Mouse (Mus musculus) ES-E14 (cell line): ENCODE data around the gene Smdt1. TPM values are rescaled to one million over a fixed set of nuclear protein-coding genes. Genes with fewer than 3 reads are reported as not detected.

Experiments used
- DNase-seq: peaks from one replicate; pipeline ENCODE4 v3.0.0-alpha.2; 2013; ENCODE audit warnings: low read depth, low spot score
- H3K27ac ChIP-seq: 2 replicates; pipeline ENCODE4 v1.5.1; 2012; ENCODE audit warnings: low read depth, mild to moderate bottlenecking, low read length, moderate library complexity, mixed read lengths; ENCODE audit not compliant: poor library complexity, insufficient read depth, severe bottlenecking
- H3K36me3 ChIP-seq: 2 replicates; pipeline ENCODE4 v1.6.1; 2012; ENCODE audit warnings: mild to moderate bottlenecking, low read length, moderate library complexity, mixed read lengths; ENCODE audit not compliant: control insufficient read depth, poor library complexity, insufficient read depth, severe bottlenecking
- H3K4me1 ChIP-seq, 2 experiments: fragments of 150-350 bp in 1 of 2; sonication (generic) in 1 of 2; 2 replicates each; pipeline ENCODE4 v1.6.1; 2012; ENCODE audit warnings: low read length in 2 of 2, mild to moderate bottlenecking in 1 of 2, mixed read lengths in 1 of 2; ENCODE audit not compliant: control insufficient read depth in 2 of 2, insufficient read depth in 2 of 2, poor library complexity in 1 of 2
- H3K4me3 ChIP-seq, 2 experiments: fragments of 150-350 bp in 1 of 2; sonication (generic) in 1 of 2; 2 replicates each; pipeline ENCODE4 v1.5.1; 2012; ENCODE audit warnings: low read length in 2 of 2, low read depth in 1 of 2, mild to moderate bottlenecking in 1 of 2, mixed read lengths in 1 of 2; ENCODE audit not compliant: insufficient read depth in 1 of 2, poor library complexity in 1 of 2, severe bottlenecking in 1 of 2
- H3K9ac ChIP-seq: 2 replicates; pipeline ENCODE4 v1.6.1; 2012; ENCODE audit warnings: low read depth, mild to moderate bottlenecking, low read length, mixed read lengths; ENCODE audit not compliant: poor library complexity, insufficient read depth, severe bottlenecking
- H3K9me3 ChIP-seq: fragments of 150-350 bp; sonication (generic); 2 replicates; pipeline ENCODE4 v1.6.1; 2012; ENCODE audit warnings: low read depth, mild to moderate bottlenecking, low read length; ENCODE audit not compliant: control insufficient read depth, insufficient read depth
- CHD2 ChIP-seq: IDR thresholded peaks from 2 replicates; pipeline ENCODE4 v1.6.1; 2014; ENCODE audit warnings: mild to moderate bottlenecking, low read depth, low read length, inconsistent platforms
- HCFC1 ChIP-seq: IDR thresholded peaks from 2 replicates; pipeline ENCODE4 v1.6.1; 2012; ENCODE audit warnings: low read length, inconsistent platforms, borderline replicate concordance; ENCODE audit not compliant: insufficient read depth
- MAFK ChIP-seq: IDR thresholded peaks from 2 replicates; pipeline ENCODE4 v1.6.1; 2014; ENCODE audit warnings: mild to moderate bottlenecking, low read depth, low read length, inconsistent platforms; ENCODE audit not compliant: insufficient read depth
- ZC3H11A ChIP-seq: IDR thresholded peaks from 2 replicates; pipeline ENCODE4 v1.6.1; 2012; ENCODE audit warnings: low read depth, mild to moderate bottlenecking, inconsistent platforms, low read length, borderline replicate concordance
- ZNF384 ChIP-seq: IDR thresholded peaks from 2 replicates; pipeline ENCODE4 v1.6.1; 2012; ENCODE audit warnings: low read depth, low read length, inconsistent platforms
- in situ Hi-C, 2 experiments: fragments of 600-800 bp; cut with MboI; formaldehyde crosslinking; loops; one replicate each; pipeline ENCODE4 v1.15.1; 2025; ENCODE audit warnings: low sequenced_read_pairs in 2 of 2, inconsistent platforms in 1 of 2; ENCODE audit not compliant: unreplicated experiment in 2 of 2
- total RNA-seq: library from RNA; depleted of rRNA; stranded (reverse); fragments of 300-350 nt; gene quantifications from 2 replicates; pipeline ENCODE4 v1.2.3, GENCODE M21; 2012

Gene Smdt1
- total RNA-seq, 1 experiment: 222 TPM

DNA sequence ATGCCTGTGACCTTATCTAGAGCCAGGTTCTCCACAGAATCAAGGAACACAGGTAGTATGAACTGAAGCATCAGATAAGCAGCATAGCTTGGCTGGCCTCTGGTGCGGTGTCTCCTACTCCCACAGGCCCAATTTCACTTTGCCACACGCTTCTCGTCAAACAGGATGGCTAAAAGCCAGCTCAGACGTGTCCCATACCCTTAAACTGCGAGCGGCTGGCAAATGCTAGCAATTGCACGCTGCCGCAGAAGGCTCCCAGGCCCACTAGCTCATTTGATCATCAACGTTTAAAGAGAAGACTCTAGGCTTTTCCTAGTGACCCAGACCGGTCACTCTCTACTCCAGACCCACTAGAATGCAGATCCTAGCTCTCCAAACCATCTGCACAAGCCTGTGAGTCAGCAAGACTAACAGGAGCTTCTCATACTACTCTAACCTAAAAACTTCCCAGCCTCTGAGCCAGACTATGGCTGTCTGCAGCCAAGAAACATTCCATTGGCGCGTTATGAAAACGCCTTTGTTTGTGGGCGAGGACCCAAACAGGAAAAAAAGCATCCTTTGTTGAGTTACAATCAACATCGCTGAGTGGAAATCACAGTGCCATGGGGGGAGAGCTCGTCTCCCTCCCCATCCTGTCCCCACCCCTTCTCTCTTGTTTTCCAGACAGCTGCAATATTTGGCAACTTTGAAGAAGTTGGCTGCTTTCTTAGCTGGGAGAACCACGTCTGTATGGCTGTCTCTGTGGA is 37.8 kb downstream of the Smdt1 start:
- in situ Hi-C loops: no loop called here
- TF ChIP-seq HCFC1: no peak
- no peak for TF ChIP-seq MAFK
- no peak for TF ChIP-seq CHD2
- no peak for TF ChIP-seq ZNF384
- TF ChIP-seq ZC3H11A: no peak
- Histone ChIP-seq H3K9ac (no peak overlapping the region), H3K9me3 (no peaks in the 10 kb centered on the region), H3K4me1 (peaks cover 0 to 2% of the 10 kb centered on the region in 2 experiments; a peak in 1 of 4 replicates), H3K36me3 (no peaks in the 10 kb centered on the region), H3K4me3 (no peak overlapping the region), H3K27ac (no peak overlapping the region)
- DNase-seq: no peak

DNA sequence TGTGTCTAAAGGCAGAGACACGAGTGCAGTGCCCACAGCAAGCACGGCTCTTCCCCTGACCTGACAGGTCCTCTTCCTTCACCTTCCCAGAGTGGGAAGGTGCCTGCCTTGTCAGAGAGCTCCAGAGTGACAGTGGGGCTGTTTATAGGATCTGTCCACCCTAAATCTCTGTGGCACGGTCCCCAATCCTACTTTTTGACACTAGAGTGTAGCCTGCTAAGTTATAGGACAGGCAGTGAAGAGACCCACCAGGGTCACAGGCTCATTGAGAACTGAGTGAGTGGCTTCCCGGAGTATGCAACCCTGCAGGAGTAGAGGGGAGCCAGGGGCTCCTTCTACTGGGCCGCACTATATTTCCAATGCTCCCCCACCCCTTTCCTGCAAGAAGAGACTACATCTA is 38.9 kb downstream of the Smdt1 start:
- TF ChIP-seq HCFC1 (no peak), CHD2 (no peak), ZC3H11A (no peak), MAFK (no peak), ZNF384 (no peak)
- Histone ChIP-seq H3K36me3 (no peaks in the 10 kb centered on the region), H3K9ac (no peak overlapping the region), H3K4me1 (peaks cover 0 to 2% of the 10 kb centered on the region in 2 experiments; a peak in 1 of 4 replicates), H3K4me3 (no peak overlapping the region), H3K9me3 (no peaks in the 10 kb centered on the region), H3K27ac (no peak overlapping the region; the same call in 1 of the 2 replicates)
- no peak for DNase-seq
- in situ Hi-C loops: no loop called here

DNA sequence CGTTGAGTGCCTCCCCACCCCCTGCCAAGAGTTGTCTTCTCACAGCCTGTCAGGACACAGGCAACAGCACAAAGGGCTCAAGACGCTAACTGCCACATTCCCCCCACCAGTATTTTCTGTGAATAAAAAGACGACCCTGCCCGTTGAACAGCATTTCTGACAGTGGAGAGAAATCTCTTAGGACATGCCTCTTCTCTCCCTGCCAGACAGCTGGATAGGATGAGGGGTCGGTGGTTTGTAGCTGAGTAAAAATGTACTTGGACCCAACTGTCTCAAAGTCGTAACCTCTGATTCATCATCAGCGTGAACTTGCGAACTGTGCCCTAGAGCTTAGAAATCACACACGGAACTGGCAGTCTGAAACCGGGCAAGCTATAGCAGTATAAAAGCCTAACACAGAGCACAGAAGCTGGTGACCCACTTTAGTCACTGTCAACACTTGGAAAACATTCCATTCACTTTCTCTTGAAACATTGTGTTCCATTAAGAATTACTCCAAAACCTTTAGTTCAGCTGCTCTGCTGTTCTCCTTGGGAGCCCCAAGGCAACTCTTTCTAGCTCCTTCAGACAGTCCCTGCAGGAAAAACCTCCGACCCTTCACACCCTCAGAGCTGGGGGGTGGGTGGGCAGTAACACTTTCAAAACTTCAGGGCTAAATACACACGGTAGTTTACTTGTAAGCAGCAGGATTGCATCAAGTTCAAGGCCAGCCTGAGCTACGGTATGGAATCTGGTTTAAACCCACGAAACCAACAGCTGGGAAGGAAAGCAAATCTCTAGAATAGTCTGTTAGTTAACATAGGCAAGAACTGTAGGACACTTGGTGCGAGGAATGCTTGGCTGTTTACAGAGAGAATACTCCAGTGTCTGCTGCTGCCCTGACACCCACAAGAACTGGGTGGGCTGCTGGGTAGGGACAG is 39.8 kb downstream of the Smdt1 start:
- Histone ChIP-seq H3K4me3 (no peak overlapping the region), H3K36me3 (no peaks in the 10 kb centered on the region), H3K9me3 (no peaks in the 10 kb centered on the region), H3K9ac (no peak overlapping the region), H3K4me1 (peaks cover 0 to 2% of the 10 kb centered on the region in 2 experiments; a peak in 1 of 4 replicates), H3K27ac (no peak overlapping the region)
- in situ Hi-C loops: no loop called here
- no peak for DNase-seq
- no peak for TF ChIP-seq ZNF384
- no peak for TF ChIP-seq MAFK
- TF ChIP-seq CHD2: no peak
- no peak for TF ChIP-seq HCFC1
- no peak for TF ChIP-seq ZC3H11A

DNA sequence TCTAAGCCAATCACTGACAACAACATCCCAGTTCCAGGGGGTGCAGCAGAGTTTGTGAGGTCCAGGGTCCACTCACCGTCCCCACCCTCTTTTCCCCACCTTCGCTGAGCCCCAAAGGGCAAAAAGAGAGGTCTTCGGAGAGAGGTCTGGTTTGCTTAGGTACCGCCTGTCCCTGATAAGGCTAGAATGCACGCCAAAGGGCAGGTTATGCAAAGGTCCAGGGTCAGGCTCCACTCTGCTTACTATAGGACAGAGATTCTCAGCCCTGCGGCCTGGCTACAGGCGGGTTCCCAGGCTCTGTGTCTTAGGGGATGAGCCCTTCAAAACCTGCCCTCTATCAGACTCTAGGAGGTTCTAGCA is 40.7 kb downstream of the Smdt1 start:
- DNase-seq: no peak
- Histone ChIP-seq H3K4me3 (peak overlapping the region; percentile 35 to 60), H3K4me1 (peaks cover 0 to 2% of the 10 kb centered on the region in 2 experiments; a peak in 1 of 4 replicates), H3K27ac (no peak overlapping the region), H3K9me3 (no peaks in the 10 kb centered on the region), H3K9ac (no peak overlapping the region), H3K36me3 (no peaks in the 10 kb centered on the region)
- TF ChIP-seq ZC3H11A: no peak
- no peak for TF ChIP-seq MAFK
- no peak for TF ChIP-seq CHD2
- no peak for TF ChIP-seq HCFC1
- no peak for TF ChIP-seq ZNF384
- in situ Hi-C loops: no loop called here
